Mouse (Mus musculus) spleen, adult 2 months (tissue): ENCODE results near the gene Micu1. TPM values are rescaled to one million over a fixed set of nuclear protein-coding genes. Genes with fewer than 3 reads are reported as not detected.

Experiments used
- DNase-seq, 2 experiments: peaks; one replicate each; pipeline versions ENCODE4 v3.0.0 to v3.0.0-alpha.2; 2012 to 2021; ENCODE audit warnings: low spot score in 2 of 2, low read depth in 1 of 2
- H3K27ac ChIP-seq: fragments of 200-500 bp; 2 replicates; pipeline ENCODE4 v1.5.1; 2012; ENCODE audit warnings: low read length, inconsistent platforms; ENCODE audit not compliant: insufficient read depth
- H3K27me3 ChIP-seq: fragments of 200-500 bp; 2 replicates; pipeline ENCODE4 v1.6.1; 2012; ENCODE audit warnings: mild to moderate bottlenecking, moderate library complexity, low read length, inconsistent platforms; ENCODE audit not compliant: control insufficient read depth, insufficient read depth
- H3K36me3 ChIP-seq: fragments of 200-500 bp; 2 replicates; pipeline ENCODE4 v1.6.1; 2012; ENCODE audit warnings: mild to moderate bottlenecking, low read length, inconsistent platforms; ENCODE audit not compliant: control insufficient read depth, insufficient read depth
- H3K4me1 ChIP-seq: fragments of 200-500 bp; 2 replicates; pipeline ENCODE4 v1.6.1; 2011; ENCODE audit warnings: inconsistent platforms; ENCODE audit not compliant: control insufficient read depth, insufficient read depth, insufficient read length
- H3K4me3 ChIP-seq: fragments of 200-500 bp; 2 replicates; pipeline ENCODE4 v1.5.1; 2011; ENCODE audit warnings: mild to moderate bottlenecking, inconsistent platforms; ENCODE audit not compliant: insufficient read depth, insufficient read length; ENCODE audit errors: extremely low read depth
- CTCF ChIP-seq: fragments of 200-500 bp; IDR thresholded peaks from 2 replicates; pipeline ENCODE4 v1.5.1; 2011; ENCODE audit warnings: mild to moderate bottlenecking, inconsistent platforms; ENCODE audit not compliant: insufficient read depth, insufficient read length, insufficient replicate concordance; ENCODE audit errors: extremely low read depth
- POLR2A ChIP-seq: fragments of 200-500 bp; IDR thresholded peaks from 2 replicates; pipeline ENCODE4 v1.6.1; 2011; ENCODE audit warnings: low read depth, low read length, inconsistent platforms
- WGBS: fragments of 180-500 bp; shearing (Covaris S2); methylation state at CpG from one replicate; pipeline ENCODE4 v1.1.7; 2018; 5-methylcytosine and 5-hydroxymethylcytosine counted together
- polyA plus RNA-seq: library from polyadenylated mRNA; depleted of rRNA; stranded (reverse); fragments of >200 nt; gene quantifications from 2 replicates; pipeline ENCODE4 v1.2.3, GENCODE M21; 2012

Micu1 gene
- polyA plus RNA-seq, 1 experiment, result 21.9 TPM

GRCm38 (mm10) chr10:59886081-59886466 is 183.8 kb downstream of the Micu1 start:
- peaks cover 26% of the 10 kb centered on the region; the same call in 1 of the 2 replicates for H3K4me1 ChIP-seq
- H3K4me3 ChIP-seq, result no peak overlapping the region
- no peak for TF ChIP-seq CTCF
- no peak for TF ChIP-seq POLR2A
- WGBS, result 100% methylated on average over 1 of the region's 1 CpGs
- DNase-seq, result no peak
- H3K27ac ChIP-seq, result 0 out of 2 replicates have a peak overlapping the region, but pooled peaks have one; percentile 16
- H3K27me3 ChIP-seq, result no peaks in the 10 kb centered on the region
- peaks cover 4% of the 10 kb centered on the region; the same call in 1 of the 2 replicates for H3K36me3 ChIP-seq

GRCm38 (mm10) chr10:59887432-59887831 is 185.2 kb downstream of the Micu1 start:
- H3K4me1 ChIP-seq, result peaks cover 24% of the 10 kb centered on the region; the same call in 1 of the 2 replicates
- TF ChIP-seq POLR2A (no peak), CTCF (no peak)
- peak overlapping the region; percentile 76 for H3K27ac ChIP-seq
- DNase-seq, result no peak
- WGBS, result 50% methylated on average over 5 of the region's 5 CpGs
- H3K36me3 ChIP-seq, result peaks cover 7% of the 10 kb centered on the region
- no peak overlapping the region for H3K4me3 ChIP-seq
- no peaks in the 10 kb centered on the region for H3K27me3 ChIP-seq

- TF ChIP-seq POLR2A (no peak), CTCF (no peak)
- no peak for DNase-seq
- Histone ChIP-seq H3K27me3 (no peaks in the 10 kb centered on the region), H3K36me3 (peaks cover 16% of the 10 kb centered on the region), H3K4me1 (peaks cover 24% of the 10 kb centered on the region; the same call in 1 of the 2 replicates), H3K4me3 (no peak overlapping the region), H3K27ac (0 out of 2 replicates have a peak overlapping the region, but pooled peaks have one; percentile 31)
- 54% methylated on average over 7 of the region's 7 CpGs for WGBS
These were observed 187.1 kb downstream of the Micu1 start for GRCm38 (mm10) chr10:59889339-59889738.

DNA sequence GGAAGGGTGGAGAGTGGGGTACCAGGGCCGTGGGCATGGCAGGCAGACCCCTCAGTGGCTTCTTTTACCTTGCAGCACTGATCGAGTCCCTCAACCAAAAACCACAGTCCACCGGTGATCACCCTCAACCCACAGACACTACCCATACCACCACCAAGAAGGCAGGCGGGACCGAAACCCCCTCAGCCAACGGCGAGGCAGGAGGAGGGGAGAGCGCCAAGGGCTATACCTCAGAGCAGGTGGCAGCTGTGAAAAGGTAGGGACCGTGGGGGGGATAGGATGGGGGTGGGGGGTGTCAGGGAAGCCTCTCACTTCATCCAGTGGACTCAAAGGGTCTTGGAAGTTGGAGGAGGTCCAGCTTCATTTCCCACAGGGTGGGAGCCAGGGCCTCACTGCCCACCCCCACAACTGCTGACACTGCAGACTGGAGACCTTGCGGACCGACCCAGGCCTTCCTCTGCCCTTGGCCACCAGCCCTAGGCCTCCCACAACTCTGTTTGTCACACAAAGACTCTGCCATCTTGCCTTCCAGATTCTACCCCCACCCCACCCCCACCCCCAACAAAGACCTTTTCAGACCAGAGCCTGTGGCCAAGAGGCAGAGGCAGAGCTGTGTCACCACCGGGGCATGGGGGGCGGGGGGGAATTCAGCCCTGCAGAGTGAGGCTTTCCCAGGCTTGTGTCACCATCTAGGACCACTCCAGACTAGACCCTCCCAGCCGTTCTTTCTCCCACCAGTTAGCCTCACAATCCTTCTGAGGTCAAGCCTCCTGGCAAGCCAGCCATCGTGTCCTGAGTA is 187.9 kb downstream of the Micu1 start:
- Histone ChIP-seq H3K4me1 (peaks cover 27% of the 10 kb centered on the region; the same call in 1 of the 2 replicates), H3K4me3 (no peak overlapping the region), H3K36me3 (peaks cover 17% of the 10 kb centered on the region), H3K27ac (no peak overlapping the region), H3K27me3 (no peaks in the 10 kb centered on the region)
- no peak for DNase-seq
- TF ChIP-seq POLR2A, result no peak
- no peak for TF ChIP-seq CTCF
- 72% methylated on average over 15 of the region's 15 CpGs for WGBS

- TF ChIP-seq POLR2A, result no peak
- peak; percentile 97; the same call in 1 of the 2 replicates for TF ChIP-seq CTCF
- 58% methylated on average over 6 of the region's 6 CpGs for WGBS
- H3K27ac ChIP-seq, result no peak overlapping the region
- DNase-seq, result peak; percentile 56 to 72
- no peak overlapping the region for H3K4me3 ChIP-seq
- no peaks in the 10 kb centered on the region for H3K27me3 ChIP-seq
- peaks cover 19% of the 10 kb centered on the region for H3K36me3 ChIP-seq
- H3K4me1 ChIP-seq, result peaks cover 35% of the 10 kb centered on the region
These were observed 190.7 kb downstream of the Micu1 start for GRCm38 (mm10) chr10:59892977-59893376.

DNA sequence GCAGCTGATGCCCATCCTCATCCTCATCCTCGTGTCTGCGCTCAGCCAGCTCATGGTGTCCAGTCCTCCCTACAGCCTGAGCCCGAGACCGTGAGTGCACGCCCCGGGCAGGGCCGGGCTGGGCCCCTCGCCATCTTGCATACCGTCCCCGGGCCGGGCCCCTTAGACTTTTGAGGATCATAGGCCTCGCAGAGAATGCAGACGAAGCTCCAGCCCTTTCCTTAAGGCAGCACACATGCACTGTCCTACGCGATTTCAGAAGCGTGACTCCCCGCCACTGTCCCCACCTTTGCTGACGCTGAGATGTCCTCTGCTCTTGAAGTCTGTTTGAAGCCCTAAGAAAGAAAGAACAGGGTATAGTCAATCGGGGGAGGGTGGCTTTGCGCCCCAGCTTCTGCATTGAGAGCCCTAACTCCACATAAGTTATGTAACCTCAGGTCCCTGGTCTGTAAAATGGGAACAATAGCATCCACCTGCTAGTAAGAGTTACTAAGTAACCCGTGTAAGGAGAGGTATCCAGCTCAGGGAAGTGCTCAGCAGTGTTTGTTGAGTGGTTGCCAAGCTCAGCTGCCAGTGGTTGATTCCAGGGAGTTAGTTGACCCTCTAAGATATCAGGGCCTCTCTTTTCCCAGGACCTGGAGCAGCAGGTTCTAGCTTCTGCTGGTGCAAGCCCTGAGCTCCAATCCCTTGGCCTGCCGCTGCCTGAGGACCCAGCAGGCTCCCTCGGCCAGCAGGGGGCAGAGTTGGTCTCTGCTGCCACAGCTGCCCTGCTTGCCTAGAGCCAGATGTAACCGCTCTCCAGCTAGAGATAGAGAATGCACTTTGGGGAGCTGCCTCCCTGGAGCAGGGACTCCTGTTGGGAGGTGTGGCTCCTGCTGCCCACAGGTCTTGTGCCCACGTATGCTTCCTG is 192.2 kb downstream of the Micu1 start:
- Histone ChIP-seq H3K36me3 (peaks cover 20% of the 10 kb centered on the region), H3K4me3 (no peak overlapping the region), H3K4me1 (peaks cover 41% of the 10 kb centered on the region), H3K27me3 (no peaks in the 10 kb centered on the region), H3K27ac (peak overlapping the region; percentile 94)
- DNase-seq, result peak; percentile 52 to 85
- peak; percentile 99 for TF ChIP-seq CTCF
- no peak for TF ChIP-seq POLR2A
- 82% methylated on average over 25 of the region's 25 CpGs for WGBS
